Mouse (Mus musculus) thymus, adult 18-20 months (tissue): Measurements from ENCODE around the gene Zp1.

ENCODE experiments used
- DNase-seq, 2 experiments: peaks; one replicate each; pipeline ENCODE4 v3.0.0; 2022; ENCODE audit warnings: mixed read lengths in 2 of 2

Zp1 gene

GRCm38 (mm10) chr19:10921058-10921457 lies 626 bp upstream of the Zp1 start:
- DNase-seq: no peak

- DNase-seq: no peak
These were observed 2.0 kb downstream of the Zp1 start for GRCm38 (mm10) chr19:10918321-10918991.

- DNase-seq: no peak
These were observed 3.9 kb downstream of the Zp1 start for GRCm38 (mm10) chr19:10916506-10916905.

GRCm38 (mm10) chr19:10914870-10915269 lies 5.6 kb downstream of the Zp1 start:
- DNase-seq: no peak

- DNase-seq: no peak
These were observed 6.1 kb downstream of the Zp1 start for GRCm38 (mm10) chr19:10914291-10914690.

GRCm38 (mm10) chr19:10909087-10909721 lies 11.2 kb downstream of the Zp1 start:
- no peak for DNase-seq

- peak; percentile 16 to 20 for DNase-seq
These were observed 12.5 kb downstream of the Zp1 start for GRCm38 (mm10) chr19:10907891-10908290.

GRCm38 (mm10) chr19:10905728-10906000 lies 14.8 kb downstream of the Zp1 start:
- no peak for DNase-seq

- DNase-seq: no peak
These were observed 15.3 kb downstream of the Zp1 start for GRCm38 (mm10) chr19:10904927-10905727.

GRCm38 (mm10) chr19:10904512-10904911 lies 15.9 kb downstream of the Zp1 start:
- no peak for DNase-seq

- no peak for DNase-seq
These were observed 19.4 kb downstream of the Zp1 start for GRCm38 (mm10) chr19:10901046-10901445.

GRCm38 (mm10) chr19:10900315-10900714 lies 20.1 kb downstream of the Zp1 start:
- no peak for DNase-seq

GRCm38 (mm10) chr19:10897491-10897890 lies 22.9 kb downstream of the Zp1 start:
- DNase-seq: no peak

- no peak for DNase-seq
These were observed 23.6 kb downstream of the Zp1 start for GRCm38 (mm10) chr19:10896849-10897248.

GRCm38 (mm10) chr19:10895708-10896107 lies 24.7 kb downstream of the Zp1 start:
- no peak for DNase-seq

- DNase-seq: peak; percentile 95 to 96
These were observed 25.4 kb downstream of the Zp1 start, which contains the start of gene Prpf19 for GRCm38 (mm10) chr19:10895016-10895528. Gene Prpf19 (plus strand): TSS chr19:10895231.

- no peak for DNase-seq
These were observed 28.2 kb downstream of the Zp1 start for GRCm38 (mm10) chr19:10892201-10892600.

- DNase-seq: peak; percentile 84 to 88
These were observed 38.8 kb downstream of the Zp1 start, which contains the start of gene Tmem109 for GRCm38 (mm10) chr19:10881426-10882154. Gene Tmem109 (minus strand): TSS chr19:10882001.

- no peak for DNase-seq
These were observed 39.4 kb downstream of the Zp1 start for GRCm38 (mm10) chr19:10880975-10881425.

GRCm38 (mm10) chr19:10880085-10880974 lies 40.1 kb downstream of the Zp1 start:
- peak; percentile 32 to 40 for DNase-seq

GRCm38 (mm10) chr19:10878201-10878837 lies 42.1 kb downstream of the Zp1 start:
- no peak for DNase-seq
